Mouse (Mus musculus) sigmoid colon, adult 10 weeks (tissue): Measurements from ENCODE around the gene Rhebl1. TPM values are rescaled to one million over a fixed set of nuclear protein-coding genes. Genes with fewer than 3 reads are reported as not detected.

Experiments used
- polyA plus RNA-seq: library from polyadenylated mRNA; stranded (reverse); fragments of 350-450 nt; fragmentation: Illumina TruSeq; extraction: RNeasy Lipid Tissue Mini Kit (QIAGEN cat#74804); gene quantifications from one replicate; pipeline ENCODE4 v1.2.3, GENCODE M21; 2014; ENCODE audit warnings: low read depth, low replicate concordance

The Rhebl1 gene
- polyA plus RNA-seq = 3.2 TPM

GRCm38 (mm10) chr15:98893940-98894745, at the start of gene Rhebl1:
TSS of gene Rhebl1 (minus strand) at chr15:98894540.

GRCm38 (mm10) chr15:98934217-98934839, 40.0 kb upstream of the Rhebl1 start, which contains the start of gene Tuba1b:
TSS of gene Tuba1b (minus strand) at chr15:98934565.

GRCm38 (mm10) chr15:98917538-98918498, 23.5 kb upstream of the Rhebl1 start, which contains the start of gene Lmbr1l:
TSS of gene Lmbr1l (minus strand) at chr15:98918231.

GRCm38 (mm10) chr15:98897928-98898800, 3.8 kb upstream of the Rhebl1 start, which contains the start of gene Dhh:
TSS of gene Dhh (minus strand) at chr15:98898540.

GRCm38 (mm10) chr15:98871070-98871915, 23.0 kb downstream of the Rhebl1 start, which contains the start of gene Kmt2d:
TSS of gene Kmt2d (minus strand) at chr15:98871204.

GRCm38 (mm10) chr15:98830736-98831683, 63.3 kb downstream of the Rhebl1 start, which contains the start of gene Prkag1:
TSS of gene Prkag1 (minus strand) at chr15:98831521.

Other genes with a start within 250 kb of the Rhebl1 start
- 3.5 TPM for gene Ddx23, start 231.6 kb downstream of the Rhebl1 start, polyA plus RNA-seq
- gene Rnd1, start 217.1 kb downstream of the Rhebl1 start, polyA plus RNA-seq = not detected
- 0.32 TPM for gene Ccdc65, start 186.3 kb downstream of the Rhebl1 start, polyA plus RNA-seq
- not detected for gene Fkbp11, start 166.3 kb downstream of the Rhebl1 start, polyA plus RNA-seq
- 42.4 TPM for gene Arf3, start 131.3 kb downstream of the Rhebl1 start, polyA plus RNA-seq
- gene Wnt10b, start 116.4 kb downstream of the Rhebl1 start, polyA plus RNA-seq = 0.57 TPM
- not detected for gene Wnt1, start 104.7 kb downstream of the Rhebl1 start, polyA plus RNA-seq
- not detected for gene Ddn, start 85.0 kb downstream of the Rhebl1 start, polyA plus RNA-seq
- 39.9 TPM for gene Prkag1, start 63.0 kb downstream of the Rhebl1 start, polyA plus RNA-seq
- gene Kmt2d, start 23.3 kb downstream of the Rhebl1 start, polyA plus RNA-seq = 2.9 TPM
- gene Dhh, start 4.0 kb upstream of the Rhebl1 start, polyA plus RNA-seq = 0.19 TPM
- 9.9 TPM for gene Lmbr1l, start 23.7 kb upstream of the Rhebl1 start, polyA plus RNA-seq
- gene Tuba1b, start 40.0 kb upstream of the Rhebl1 start, polyA plus RNA-seq = 21.1 TPM
- not detected for gene Gm49450, start 59.0 kb upstream of the Rhebl1 start, polyA plus RNA-seq
- gene Tuba1a, start 59.2 kb upstream of the Rhebl1 start, polyA plus RNA-seq = 41.6 TPM
- gene Tuba1c, start 135.4 kb upstream of the Rhebl1 start, polyA plus RNA-seq = 7.2 TPM
- 0.38 TPM for gene Prph, start 160.6 kb upstream of the Rhebl1 start, polyA plus RNA-seq
- 0.85 TPM for gene Troap, start 180.0 kb upstream of the Rhebl1 start, polyA plus RNA-seq
- not detected for gene C1ql4, start 193.3 kb upstream of the Rhebl1 start, polyA plus RNA-seq
- 12.2 TPM for gene Dnajc22, start 198.6 kb upstream of the Rhebl1 start, polyA plus RNA-seq
- gene Spats2, start 231.4 kb upstream of the Rhebl1 start, polyA plus RNA-seq = 18.1 TPM